Mouse (Mus musculus): ENCODE measurements around the gene Mfsd6l. TPM values are rescaled to one million over a fixed set of nuclear protein-coding genes. Genes with fewer than 3 reads are reported as not detected.

Gene Mfsd6l
- polyA plus RNA-seq, 1 experiment from 2014 or later: 4.7 TPM

DNA sequence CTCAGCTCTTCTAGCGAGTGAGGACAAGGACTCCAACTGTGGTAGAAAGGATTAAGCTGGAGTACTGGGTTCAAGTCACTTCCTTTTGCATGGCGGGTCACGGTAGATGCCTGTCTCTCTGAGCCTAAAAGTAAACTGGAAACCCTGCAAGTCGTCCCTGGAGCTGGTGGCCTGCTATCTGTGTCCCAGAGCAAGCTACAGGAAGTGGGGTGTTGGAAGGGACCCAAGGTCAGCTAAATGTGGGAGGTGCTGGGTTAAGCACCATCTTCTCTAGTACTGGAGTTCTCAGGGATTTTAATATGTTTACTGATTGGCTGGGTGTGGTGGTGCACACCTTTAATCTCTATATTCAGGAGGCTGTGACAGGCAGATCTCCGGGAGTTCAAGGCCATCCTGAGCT lies 23.2 kb upstream of the Mfsd6l start:
- WGBS: 67% methylated on average over 5 of the region's 5 CpGs
- Histone ChIP-seq H3K4me1 (replicated peaks; ENCODE audit: insufficient read depth, low read length) (no peaks in the 10 kb centered on the region), H3K27me3 (ENCODE audit: insufficient read depth, low read length) (no peaks in the 10 kb centered on the region), H3K27ac (no peak overlapping the region), H3K36me3 (ENCODE audit: insufficient read depth, low read length) (no peaks in the 10 kb centered on the region), H3K4me2 (ENCODE audit: low read length) (no peak overlapping the region), H3K4me3 (replicated peaks; ENCODE audit: low read depth, low read length) (no peak overlapping the region), H3K9ac (ENCODE audit: low read depth, low read length) (no peak overlapping the region), H3K9me3 (replicated peaks; ENCODE audit: low read length) (no peaks in the 10 kb centered on the region)
- DNase-seq (ENCODE audit: low spot score) (no peak), ATAC-seq (replicated peaks; ENCODE audit: low FRiP score, low read depth) (no peak)
- TF ChIP-seq CTCF (IDR thresholded peaks at IDR 0.05; ENCODE audit: low read depth): no peak

DNA sequence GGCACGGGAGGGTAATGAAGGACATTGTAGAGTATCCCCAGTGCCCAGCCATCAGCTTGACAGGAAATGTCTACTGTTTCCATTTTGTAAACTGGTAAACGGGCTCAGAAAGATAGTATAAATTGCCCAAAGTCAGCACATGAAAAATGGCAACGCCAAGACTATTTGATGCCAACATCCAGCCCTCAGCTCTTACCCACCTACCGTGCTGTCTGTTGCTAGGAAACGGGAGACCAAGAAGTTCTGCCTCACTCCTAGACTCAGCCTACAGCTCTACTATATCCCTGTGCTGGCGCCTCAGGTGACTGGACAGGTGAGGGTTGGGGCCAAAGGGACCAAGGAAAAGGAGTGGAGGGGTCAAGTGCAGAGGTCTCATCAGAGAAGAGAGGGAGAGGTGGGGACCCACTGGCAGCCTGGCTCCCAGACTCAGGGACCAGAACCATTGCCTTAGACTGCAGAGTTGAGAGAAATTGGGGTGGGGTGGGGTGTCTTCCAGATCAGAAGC lies 22.0 kb upstream of the Mfsd6l start:
- H3K9ac ChIP-seq (ENCODE audit: low read depth, low read length): no peak overlapping the region
- 87% methylated on average over 6 of the region's 6 CpGs for WGBS
- ATAC-seq (replicated peaks; ENCODE audit: low FRiP score, low read depth): no peak
- DNase-seq (ENCODE audit: low spot score): no peak
- H3K36me3 ChIP-seq (ENCODE audit: insufficient read depth, low read length): no peaks in the 10 kb centered on the region
- H3K27ac ChIP-seq: no peak overlapping the region
- H3K9me3 ChIP-seq (replicated peaks; ENCODE audit: low read length): no peaks in the 10 kb centered on the region
- H3K4me3 ChIP-seq (replicated peaks; ENCODE audit: low read depth, low read length): no peak overlapping the region
- no peak for TF ChIP-seq CTCF (IDR thresholded peaks at IDR 0.05; ENCODE audit: low read depth)
- H3K4me1 ChIP-seq (replicated peaks; ENCODE audit: insufficient read depth, low read length): no peaks in the 10 kb centered on the region
- no peak overlapping the region for H3K4me2 ChIP-seq (ENCODE audit: low read length)
- H3K27me3 ChIP-seq (ENCODE audit: insufficient read depth, low read length): no peaks in the 10 kb centered on the region

DNA sequence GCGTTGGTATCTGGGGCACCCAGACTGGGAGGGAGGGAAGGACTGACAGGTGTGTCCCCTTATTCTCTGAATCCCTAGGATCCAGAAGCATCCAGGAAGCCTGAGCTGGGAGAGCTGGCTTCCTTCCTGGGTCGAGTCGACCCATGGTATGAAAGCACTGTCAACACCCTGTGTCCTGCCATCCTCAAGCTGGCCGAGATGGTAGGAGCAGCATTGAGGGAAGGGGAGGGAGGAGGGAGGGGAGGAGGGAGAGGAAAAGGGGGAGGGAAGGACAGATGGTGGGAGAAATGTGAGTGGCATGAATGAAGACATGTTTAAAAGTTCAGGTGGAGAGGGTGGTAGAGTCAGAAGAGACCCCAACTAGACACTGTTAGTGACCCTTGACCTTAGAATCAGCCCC lies 20.0 kb upstream of the Mfsd6l start:
- Histone ChIP-seq H3K4me3 (replicated peaks; ENCODE audit: low read depth, low read length) (no peak overlapping the region), H3K4me2 (ENCODE audit: low read length) (no peak overlapping the region), H3K27ac (no peak overlapping the region), H3K9me3 (replicated peaks; ENCODE audit: low read length) (no peaks in the 10 kb centered on the region), H3K9ac (ENCODE audit: low read depth, low read length) (no peak overlapping the region), H3K36me3 (ENCODE audit: insufficient read depth, low read length) (no peaks in the 10 kb centered on the region), H3K27me3 (ENCODE audit: insufficient read depth, low read length) (no peaks in the 10 kb centered on the region), H3K4me1 (replicated peaks; ENCODE audit: insufficient read depth, low read length) (no peaks in the 10 kb centered on the region)
- ATAC-seq (replicated peaks; ENCODE audit: low FRiP score, low read depth) (no peak), DNase-seq (ENCODE audit: low spot score) (no peak)
- TF ChIP-seq CTCF (IDR thresholded peaks at IDR 0.05; ENCODE audit: low read depth): no peak
- WGBS: 64% methylated on average over 4 of the region's 4 CpGs

DNA sequence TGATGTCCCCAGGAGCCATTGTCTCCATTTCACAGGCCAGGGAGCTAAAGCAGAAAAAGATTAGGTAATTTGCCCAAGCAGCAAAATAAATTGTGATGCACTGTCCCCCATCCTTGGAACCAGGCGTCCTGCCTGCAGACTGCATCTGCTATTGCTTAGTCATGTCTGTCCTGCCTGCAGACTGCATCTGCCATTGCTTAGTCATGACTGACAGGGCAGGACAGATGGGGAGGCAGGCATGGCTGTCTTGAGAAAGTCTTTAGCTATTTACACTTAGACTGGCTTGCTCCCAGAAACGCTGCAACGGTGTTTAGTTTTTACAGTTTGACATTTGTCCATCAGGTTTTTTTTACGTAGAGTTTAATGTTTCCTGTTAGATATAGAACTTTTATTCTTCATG lies 19.5 kb upstream of the Mfsd6l start:
- Histone ChIP-seq H3K4me3 (replicated peaks; ENCODE audit: low read depth, low read length) (no peak overlapping the region), H3K4me1 (replicated peaks; ENCODE audit: insufficient read depth, low read length) (no peaks in the 10 kb centered on the region), H3K9me3 (replicated peaks; ENCODE audit: low read length) (no peaks in the 10 kb centered on the region), H3K27me3 (ENCODE audit: insufficient read depth, low read length) (no peaks in the 10 kb centered on the region), H3K27ac (no peak overlapping the region), H3K9ac (ENCODE audit: low read depth, low read length) (no peak overlapping the region), H3K4me2 (ENCODE audit: low read length) (no peak overlapping the region), H3K36me3 (ENCODE audit: insufficient read depth, low read length) (no peaks in the 10 kb centered on the region)
- DNase-seq (ENCODE audit: low spot score): peak; percentile 49
- TF ChIP-seq CTCF (IDR thresholded peaks at IDR 0.05; ENCODE audit: low read depth): no peak
- 43% methylated on average over 4 of the region's 4 CpGs for WGBS
- no peak for ATAC-seq (replicated peaks; ENCODE audit: low FRiP score, low read depth)

DNA sequence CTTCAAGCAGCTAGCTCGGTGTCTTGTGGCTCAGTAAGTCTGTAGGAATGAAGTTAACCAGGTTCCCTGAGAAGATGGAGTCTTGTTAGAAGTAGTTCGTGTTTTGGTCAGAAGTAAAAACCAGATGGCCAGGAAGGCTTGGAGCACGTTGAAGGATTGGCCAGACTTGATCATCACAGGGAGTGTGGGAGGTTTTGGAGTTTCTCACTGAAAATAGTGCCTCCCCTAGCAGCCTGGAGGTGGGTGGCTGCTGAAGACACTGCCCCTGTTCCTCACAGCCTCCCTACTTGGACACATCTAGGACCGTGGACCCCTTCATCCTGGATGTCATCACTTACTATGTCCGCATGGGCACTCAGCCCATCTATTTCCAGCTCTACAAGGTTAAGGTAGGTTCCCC lies 16.4 kb upstream of the Mfsd6l start:
- ATAC-seq (replicated peaks; ENCODE audit: low FRiP score, low read depth): no peak
- H3K9me3 ChIP-seq (replicated peaks; ENCODE audit: low read length): no peaks in the 10 kb centered on the region

DNA sequence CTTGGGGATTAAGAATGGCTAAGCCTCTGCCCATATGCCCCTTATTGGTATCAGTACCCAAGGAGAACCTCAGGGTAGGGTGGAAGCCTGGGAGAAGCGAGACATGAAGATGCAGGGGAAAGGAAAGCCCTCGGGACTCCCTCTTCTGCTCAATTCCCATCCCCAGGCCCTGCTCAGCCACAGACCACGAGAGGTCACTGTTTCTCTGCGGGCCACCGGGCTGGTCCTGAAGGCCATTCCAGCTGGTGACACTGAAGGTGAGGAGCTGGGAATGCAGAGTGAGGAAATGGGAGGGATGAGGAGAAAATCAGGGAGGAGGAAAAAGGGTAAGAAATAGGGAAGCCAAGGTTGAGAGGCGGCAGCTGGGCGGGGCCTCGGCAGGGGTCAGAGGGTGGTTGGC lies 11.4 kb upstream of the Mfsd6l start:
- peak; percentile 84 for TF ChIP-seq CTCF (IDR thresholded peaks at IDR 0.05; ENCODE audit: low read depth)
- 9% methylated on average over 8 of the region's 8 CpGs for WGBS
- H3K27me3 ChIP-seq (ENCODE audit: insufficient read depth, low read length): no peaks in the 10 kb centered on the region
- ATAC-seq (replicated peaks; ENCODE audit: low FRiP score, low read depth) (no peak), DNase-seq (ENCODE audit: low spot score) (peak; percentile 70)
- H3K9me3 ChIP-seq (replicated peaks; ENCODE audit: low read length): no peaks in the 10 kb centered on the region
- H3K4me3 ChIP-seq (replicated peaks; ENCODE audit: low read depth, low read length): no peak overlapping the region
- H3K9ac ChIP-seq (ENCODE audit: low read depth, low read length): no peak overlapping the region
- H3K4me2 ChIP-seq (ENCODE audit: low read length): no peak overlapping the region
- no peaks in the 10 kb centered on the region for H3K36me3 ChIP-seq (ENCODE audit: insufficient read depth, low read length)
- H3K27ac ChIP-seq: no peak overlapping the region
- no peaks in the 10 kb centered on the region for H3K4me1 ChIP-seq (replicated peaks; ENCODE audit: insufficient read depth, low read length)

More for the DNA sequence above, 16.4 kb upstream of the Mfsd6l start:
- no peak for DNase-seq (ENCODE audit: low spot score)
- 61% methylated on average over 5 of the region's 5 CpGs for WGBS
- H3K4me3 ChIP-seq (replicated peaks; ENCODE audit: low read depth, low read length): no peak overlapping the region
- no peak for TF ChIP-seq CTCF (IDR thresholded peaks at IDR 0.05; ENCODE audit: low read depth)
- H3K27ac ChIP-seq: no peak overlapping the region
- H3K4me2 ChIP-seq (ENCODE audit: low read length): no peak overlapping the region
- no peaks in the 10 kb centered on the region for H3K27me3 ChIP-seq (ENCODE audit: insufficient read depth, low read length)
- H3K9ac ChIP-seq (ENCODE audit: low read depth, low read length): no peak overlapping the region
- no peaks in the 10 kb centered on the region for H3K4me1 ChIP-seq (replicated peaks; ENCODE audit: insufficient read depth, low read length)
- H3K36me3 ChIP-seq (ENCODE audit: insufficient read depth, low read length): no peaks in the 10 kb centered on the region

DNA sequence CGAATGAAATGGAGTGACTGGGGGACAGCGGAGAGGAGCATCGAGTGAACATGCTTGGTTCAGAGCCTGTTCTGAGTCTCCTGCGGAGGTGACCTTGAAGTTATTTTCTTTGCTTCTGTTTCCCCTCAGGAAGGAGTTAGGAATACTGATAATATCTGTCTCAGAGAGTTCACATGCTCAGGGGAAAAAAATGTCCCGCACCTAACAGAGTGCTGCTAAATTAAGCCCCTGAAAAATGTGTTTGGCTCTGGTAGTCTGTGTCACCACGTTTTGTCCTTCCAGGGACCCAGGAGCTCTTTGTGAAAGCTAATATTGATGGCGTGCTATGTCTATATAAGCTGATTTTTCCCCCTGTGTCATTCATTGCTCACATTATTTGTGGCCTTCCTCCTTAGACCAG lies 10.8 kb upstream of the Mfsd6l start:
- DNase-seq (ENCODE audit: low spot score) (no peak), ATAC-seq (replicated peaks; ENCODE audit: low FRiP score, low read depth) (no peak)
- no peak overlapping the region for H3K9ac ChIP-seq (ENCODE audit: low read depth, low read length)
- H3K27ac ChIP-seq: no peak overlapping the region
- H3K4me1 ChIP-seq (replicated peaks; ENCODE audit: insufficient read depth, low read length): no peaks in the 10 kb centered on the region
- no peak for TF ChIP-seq CTCF (IDR thresholded peaks at IDR 0.05; ENCODE audit: low read depth)
- 45% methylated on average over 7 of the region's 7 CpGs for WGBS
- H3K4me3 ChIP-seq (replicated peaks; ENCODE audit: low read depth, low read length): no peak overlapping the region
- H3K27me3 ChIP-seq (ENCODE audit: insufficient read depth, low read length): no peaks in the 10 kb centered on the region
- no peaks in the 10 kb centered on the region for H3K9me3 ChIP-seq (replicated peaks; ENCODE audit: low read length)
- H3K36me3 ChIP-seq (ENCODE audit: insufficient read depth, low read length): no peaks in the 10 kb centered on the region
- no peak overlapping the region for H3K4me2 ChIP-seq (ENCODE audit: low read length)

All from kidney, postnatal 0 days (tissue).